In the genomic region with DNA sequence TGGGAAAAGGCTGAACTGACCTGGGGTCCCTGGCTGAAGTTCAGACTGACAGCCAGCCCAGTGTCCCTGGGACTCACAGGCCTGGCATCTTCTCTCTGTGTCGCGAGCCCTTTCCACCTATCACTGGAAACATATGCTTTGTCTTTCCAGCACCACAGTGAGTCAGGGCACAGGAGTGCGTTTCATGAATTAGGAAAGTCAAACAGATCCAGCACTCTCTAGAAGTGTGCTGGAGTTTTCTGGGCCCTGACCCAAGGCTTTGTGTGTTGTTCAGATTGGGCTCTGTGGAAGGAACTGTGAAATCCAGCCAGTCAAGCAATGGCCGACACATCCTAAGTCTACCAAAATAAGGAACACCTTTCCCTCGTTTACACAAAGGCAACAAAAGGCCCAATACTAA, we compare ENCODE assay signal across 9 mouse cellular contexts. TPM values are rescaled to one million over a fixed set of nuclear protein-coding genes. Genes with fewer than 3 reads are reported as not detected.
DNase-seq lines count a peak whose midpoint lies in the region; ATAC-seq lines count a peak whose summit lies in the region.
"Had no signal": no experiment of that assay in that cellular context is flagged by ENCODE, and none has a peak within 500 bp of the region (broad histone marks: within the 10 kb centered on the region; RNA-seq: fewer than 3 reads in every experiment).

No protein-coding gene starts in this region.

- H3K9ac ChIP-seq in forebrain, embryonic 15.5 days (replicated peaks) = 0 out of 2 replicates have a peak overlapping the region, but pooled peaks have one; percentile 11
- H3K9ac ChIP-seq in lung, embryonic 16.5 days (ENCODE audit: low read length) = no peak overlapping the region; the same call in 1 of the 2 replicates

- no peak for DNase-seq in heart, embryonic 10.5 days (ENCODE audit: low spot score)
- no peak for DNase-seq in heart, adult 8-10 months (ENCODE audit: low spot score)
- DNase-seq in Muller cell, postnatal 12 days (ENCODE audit: inconsistent ontology term) = peak; percentile 87
- DNase-seq in left cerebral cortex, postnatal 4 days = no peak
- no peak for DNase-seq in thymus, postnatal 10 days (ENCODE audit: low spot score in 2 of 2)

- 56% methylated on average over 5 of the region's 5 CpGs for WGBS in heart, embryonic 10.5 days
- WGBS in forebrain, embryonic 15.5 days = 61% methylated on average over 5 of the region's 5 CpGs
- WGBS in lung, embryonic 16.5 days = 51% methylated on average over 5 of the region's 5 CpGs

- peak overlapping the region; percentile 53 for H3K4me3 ChIP-seq in heart, embryonic 10.5 days
- H3K4me3 ChIP-seq in forebrain, embryonic 15.5 days = no peak overlapping the region
- no peak overlapping the region for H3K4me3 ChIP-seq in lung, embryonic 16.5 days (ENCODE audit: low read length)

- H3K27me3 ChIP-seq in heart, embryonic 10.5 days (ENCODE audit: insufficient read depth, poor library complexity, severe bottlenecking) = no peaks in the 10 kb centered on the region
- H3K27me3 ChIP-seq in forebrain, embryonic 15.5 days = no peaks in the 10 kb centered on the region
- H3K27me3 ChIP-seq in lung, embryonic 16.5 days (ENCODE audit: control insufficient read depth, insufficient read depth, low read depth, low read length) = no peaks in the 10 kb centered on the region

- H3K36me3 ChIP-seq in heart, embryonic 10.5 days = peaks cover 11% of the 10 kb centered on the region
- H3K36me3 ChIP-seq in forebrain, embryonic 15.5 days = peaks cover 11% of the 10 kb centered on the region; the same call in 1 of the 2 replicates
- 0 out of 2 replicates have a peak, but pooled peaks cover 2% of the 10 kb centered on the region for H3K36me3 ChIP-seq in lung, embryonic 16.5 days (ENCODE audit: control insufficient read depth, insufficient read depth, low read length)

- peaks cover 94% of the 10 kb centered on the region for H3K4me1 ChIP-seq in heart, embryonic 10.5 days
- peaks cover 73% of the 10 kb centered on the region for H3K4me1 ChIP-seq in forebrain, embryonic 15.5 days
- H3K4me1 ChIP-seq in lung, embryonic 16.5 days (replicated peaks; ENCODE audit: control insufficient read depth, insufficient read depth, low read length) = peaks cover 67% of the 10 kb centered on the region

- intact Hi-C loops in left cerebral cortex, postnatal 4 days (cut with DNase I) = no loop called here

- ATAC-seq in forebrain, embryonic 15.5 days (replicated peaks) = no peak
- ATAC-seq in lung, embryonic 16.5 days (ENCODE audit: low read depth) = no peak
- ATAC-seq in monocyte, adult 5-6 weeks (replicated peaks; ENCODE audit: insufficient number of reproducible peaks, low FRiP score, low TSS enrichment, poor library complexity, severe bottlenecking) = no peak

- H3K4me2 ChIP-seq in forebrain, embryonic 15.5 days (replicated peaks) = peak overlapping the region; percentile 31
- no peak overlapping the region; the same call in 1 of the 2 replicates for H3K4me2 ChIP-seq in lung, embryonic 16.5 days (ENCODE audit: low read depth, low read length)

- H3K9me3 ChIP-seq in heart, embryonic 10.5 days = no peaks in the 10 kb centered on the region
- no peaks in the 10 kb centered on the region for H3K9me3 ChIP-seq in forebrain, embryonic 15.5 days
- H3K9me3 ChIP-seq in lung, embryonic 16.5 days (ENCODE audit: control insufficient read depth, low read length) = no peaks in the 10 kb centered on the region

- peak overlapping the region; percentile 53; the same call in 1 of the 2 replicates for H3K27ac ChIP-seq in heart, embryonic 10.5 days
- no peak overlapping the region for H3K27ac ChIP-seq in forebrain, embryonic 15.5 days (replicated peaks)
- H3K27ac ChIP-seq in lung, embryonic 16.5 days (ENCODE audit: low read length) = peak overlapping the region; percentile 25

RNA-seq across cellular contexts. Expression of gene Hdac5, which starts 4.7 kb away (rescaled TPM):
- 84.9 and 103 TPM in 2 replicates for polyA plus RNA-seq in heart, embryonic 10.5 days (2016; fragmentation: Nextera tagmentation; extraction: Ambion mirVana)
- 100 to 1,000 TPM; 114 to 136 (median 121) TPM for total RNA-seq in heart, adult 8-10 months (2022)
- polyA plus RNA-seq in forebrain, embryonic 15.5 days (2015; fragmentation: Nextera tagmentation; extraction: Ambion mirVana) = 127 and 129 TPM in 2 replicates
- polyA plus RNA-seq in lung, embryonic 16.5 days (2015; fragmentation: Nextera tagmentation; extraction: Ambion mirVana) = 70.1 and 80.4 TPM in 2 replicates
- total RNA-seq in monocyte, adult 5-6 weeks (2017) = 46.5 to 54.0 TPM (median 51.7 TPM) in 3 replicates
- total RNA-seq in left cerebral cortex, postnatal 4 days (2021) = 100 to 1,000 TPM; 205 to 213 TPM

RNA-seq across cellular contexts. Expression of gene BC030867, which starts 23.5 kb away (rescaled TPM):
- polyA plus RNA-seq in heart, embryonic 10.5 days (2016; fragmentation: Nextera tagmentation; extraction: Ambion mirVana) = 16.5 and 19.4 TPM in 2 replicates
- under 1 TPM; 0.12 to 0.23 (median 0.18) TPM for total RNA-seq in heart, adult 8-10 months (2022)
- 5.6 and 7.0 TPM in 2 replicates for polyA plus RNA-seq in forebrain, embryonic 15.5 days (2015; fragmentation: Nextera tagmentation; extraction: Ambion mirVana)
- 18.7 and 19.4 TPM in 2 replicates for polyA plus RNA-seq in lung, embryonic 16.5 days (2015; fragmentation: Nextera tagmentation; extraction: Ambion mirVana)
- total RNA-seq in monocyte, adult 5-6 weeks (2017) = not detected in 3 replicates
- 1 to 10 TPM; 1.4 to 1.6 TPM for total RNA-seq in left cerebral cortex, postnatal 4 days (2021)

RNA-seq across cellular contexts. Expression of gene G6pc3, which starts 35.8 kb away (rescaled TPM):
- 35.0 and 40.9 TPM in 2 replicates for polyA plus RNA-seq in heart, embryonic 10.5 days (2016; fragmentation: Nextera tagmentation; extraction: Ambion mirVana)
- 10 to 100 TPM; 52.2 to 60.3 (median 58.6) TPM for total RNA-seq in heart, adult 8-10 months (2022)
- polyA plus RNA-seq in forebrain, embryonic 15.5 days (2015; fragmentation: Nextera tagmentation; extraction: Ambion mirVana) = 21.5 and 23.7 TPM in 2 replicates
- 28.3 and 28.6 TPM in 2 replicates for polyA plus RNA-seq in lung, embryonic 16.5 days (2015; fragmentation: Nextera tagmentation; extraction: Ambion mirVana)
- 6.1 to 10.7 TPM (median 9.1 TPM) in 3 replicates for total RNA-seq in monocyte, adult 5-6 weeks (2017)
- total RNA-seq in left cerebral cortex, postnatal 4 days (2021) = 10 to 100 TPM; 34.6 to 35.4 TPM

RNA-seq across cellular contexts. Expression of gene Lsm12, which starts 40.1 kb away (rescaled TPM):
- 90.9 and 108 TPM in 2 replicates for polyA plus RNA-seq in heart, embryonic 10.5 days (2016; fragmentation: Nextera tagmentation; extraction: Ambion mirVana)
- 10 to 100 TPM; 45.4 to 51.9 (median 48.8) TPM for total RNA-seq in heart, adult 8-10 months (2022)
- polyA plus RNA-seq in forebrain, embryonic 15.5 days (2015; fragmentation: Nextera tagmentation; extraction: Ambion mirVana) = 114 and 118 TPM in 2 replicates
- 108 and 130 TPM in 2 replicates for polyA plus RNA-seq in lung, embryonic 16.5 days (2015; fragmentation: Nextera tagmentation; extraction: Ambion mirVana)
- 26.7 to 93.0 TPM (median 26.9 TPM) in 3 replicates for total RNA-seq in monocyte, adult 5-6 weeks (2017)
- total RNA-seq in left cerebral cortex, postnatal 4 days (2021) = 10 to 100 TPM; 84.5 to 86.0 TPM

RNA-seq across cellular contexts. Expression of gene Asb16, which starts 43.3 kb away (rescaled TPM):
- polyA plus RNA-seq in heart, embryonic 10.5 days (2016; fragmentation: Nextera tagmentation; extraction: Ambion mirVana) = 0.06 and 0.08 TPM in 2 replicates
- 1 to 10 TPM; 1.3 to 1.6 (median 1.5) TPM for total RNA-seq in heart, adult 8-10 months (2022)
- polyA plus RNA-seq in forebrain, embryonic 15.5 days (2015; fragmentation: Nextera tagmentation; extraction: Ambion mirVana) = not detected in 2 replicates
- 0.05 and 0.08 TPM in 2 replicates for polyA plus RNA-seq in lung, embryonic 16.5 days (2015; fragmentation: Nextera tagmentation; extraction: Ambion mirVana)
- total RNA-seq in monocyte, adult 5-6 weeks (2017) = not detected in 3 replicates
- under 1 TPM; 0.91 to 0.98 TPM for total RNA-seq in left cerebral cortex, postnatal 4 days (2021)
- total RNA-seq: CH12.LX had no signal
